Mouse (Mus musculus): ENCODE measurements at regions not wholly inside any gene's neighbourhood (a gene's known extent, or its start where the extent isn't known, plus 50 kb on each side); places are given as distances from the start of the nearest gene placed in this dataset.
"Not testable (repeated sequence)": the region's sequence is repeated elsewhere in the genome, so short reads cannot be mapped to it uniquely, and the experiment has no call there.

GRCm38 (mm10) chr12:27960064-27960463 lies 592.1 kb downstream of the Dcdc2c start:
- DNase-seq = no peak

- DNase-seq = no peak
These were observed 604.6 kb downstream of the Dcdc2c start for GRCm38 (mm10) chr12:27947646-27948045.

- DNase-seq = no peak
These were observed 604.6 kb upstream of the Sox11 start for GRCm38 (mm10) chr12:27946866-27947459.

GRCm38 (mm10) chr12:27945411-27945810 lies 603.0 kb upstream of the Sox11 start:
- no peak for DNase-seq

GRCm38 (mm10) chr12:27941053-27941452 lies 598.7 kb upstream of the Sox11 start:
- peak; percentile 9 for DNase-seq

GRCm38 (mm10) chr12:27932382-27933140 lies 590.2 kb upstream of the Sox11 start:
- no peak for DNase-seq

GRCm38 (mm10) chr12:27928366-27928963 lies 586.1 kb upstream of the Sox11 start:
- DNase-seq = peak; percentile 7

- no peak for DNase-seq
These were observed 584.4 kb upstream of the Sox11 start for GRCm38 (mm10) chr12:27926730-27927129.

- DNase-seq = no peak
These were observed 578.2 kb upstream of the Sox11 start for GRCm38 (mm10) chr12:27920607-27921006.

- DNase-seq = no peak
These were observed 574.1 kb upstream of the Sox11 start for GRCm38 (mm10) chr12:27916401-27916920.

- no peak for DNase-seq
These were observed 567.2 kb upstream of the Sox11 start for GRCm38 (mm10) chr12:27909417-27910100.

GRCm38 (mm10) chr12:27896682-27897081 lies 554.3 kb upstream of the Sox11 start:
- DNase-seq = not testable (repeated sequence)

GRCm38 (mm10) chr12:27881720-27882119 lies 539.3 kb upstream of the Sox11 start:
- DNase-seq = no peak

GRCm38 (mm10) chr12:27866421-27866820 lies 524.0 kb upstream of the Sox11 start:
- DNase-seq = no peak

GRCm38 (mm10) chr12:27849537-27849936 lies 507.2 kb upstream of the Sox11 start:
- peak; percentile 48 for DNase-seq

GRCm38 (mm10) chr12:27849099-27849498 lies 506.7 kb upstream of the Sox11 start:
- DNase-seq = no peak

GRCm38 (mm10) chr12:27848141-27848540 lies 505.8 kb upstream of the Sox11 start:
- DNase-seq = no peak

- DNase-seq = no peak
These were observed 505.0 kb upstream of the Sox11 start for GRCm38 (mm10) chr12:27847397-27847796.

- peak; percentile 11 for DNase-seq
These were observed 502.6 kb upstream of the Sox11 start for GRCm38 (mm10) chr12:27844958-27845357.

GRCm38 (mm10) chr12:27838955-27839354 lies 496.6 kb upstream of the Sox11 start:
- DNase-seq = no peak

GRCm38 (mm10) chr12:27838384-27838783 lies 496.0 kb upstream of the Sox11 start:
- no peak for DNase-seq

GRCm38 (mm10) chr12:27826208-27826607 lies 483.8 kb upstream of the Sox11 start:
- no peak for DNase-seq

- DNase-seq = no peak
These were observed 481.0 kb upstream of the Sox11 start for GRCm38 (mm10) chr12:27823392-27823791.

Measured in adrenal gland, postnatal 14 days (tissue).